Mouse (Mus musculus): Measurements from ENCODE around the gene Hivep1. TPM values are rescaled to one million over a fixed set of nuclear protein-coding genes. Genes with fewer than 3 reads are reported as not detected.

Hivep1 gene
- polyA plus RNA-seq, 1 experiment from 2014 or later, result 12.0 TPM

- Histone ChIP-seq H3K4me1 (ENCODE audit: control insufficient read depth, insufficient read depth, low read length) (no peaks in the 10 kb centered on the region), H3K4me3 (ENCODE audit: low read depth, low read length) (no peak overlapping the region), H3K4me2 (no peak overlapping the region), H3K36me3 (ENCODE audit: control insufficient read depth, insufficient read depth, low read length) (no peaks in the 10 kb centered on the region), H3K27me3 (ENCODE audit: control insufficient read depth, insufficient read depth, low read length) (no peaks in the 10 kb centered on the region), H3K9ac (ENCODE audit: low read length) (no peak overlapping the region), H3K9me3 (ENCODE audit: control insufficient read depth, low read length) (no peaks in the 10 kb centered on the region), H3K27ac (ENCODE audit: low read depth, low read length) (no peak overlapping the region)
- ATAC-seq (ENCODE audit: low FRiP score) (no peak), DNase-seq (ENCODE audit: low spot score, missing footprints) (no peak)
- 77% methylated on average over 2 of the region's 2 CpGs for WGBS
Observed at GRCm38 (mm10) chr13:42119062-42119461, 67.2 kb downstream of the Hivep1 start.

GRCm38 (mm10) chr13:42121106-42121776 is 69.4 kb downstream of the Hivep1 start:
- no peak overlapping the region for H3K27ac ChIP-seq (ENCODE audit: low read depth, low read length)
- no peaks in the 10 kb centered on the region for H3K36me3 ChIP-seq (ENCODE audit: control insufficient read depth, insufficient read depth, low read length)
- no peaks in the 10 kb centered on the region for H3K27me3 ChIP-seq (ENCODE audit: control insufficient read depth, insufficient read depth, low read length)
- no peaks in the 10 kb centered on the region for H3K4me1 ChIP-seq (ENCODE audit: control insufficient read depth, insufficient read depth, low read length)
- H3K4me2 ChIP-seq, result no peak overlapping the region
- H3K4me3 ChIP-seq (ENCODE audit: low read depth, low read length), result no peak overlapping the region
- ATAC-seq (ENCODE audit: low FRiP score) (no peak), DNase-seq (ENCODE audit: low spot score, missing footprints) (peak; percentile 84)
- no peak overlapping the region for H3K9ac ChIP-seq (ENCODE audit: low read length)
- WGBS, result 85% methylated on average over 5 of the region's 5 CpGs
- H3K9me3 ChIP-seq (ENCODE audit: control insufficient read depth, low read length), result no peaks in the 10 kb centered on the region

GRCm38 (mm10) chr13:42121777-42122682 is 70.2 kb downstream of the Hivep1 start:
- H3K27ac ChIP-seq (ENCODE audit: low read depth, low read length), result no peak overlapping the region

GRCm38 (mm10) chr13:42144627-42145026 is 92.8 kb downstream of the Hivep1 start:
- ATAC-seq (ENCODE audit: low FRiP score) (no peak), DNase-seq (ENCODE audit: low spot score, missing footprints) (no peak)
- no peaks in the 10 kb centered on the region for H3K9me3 ChIP-seq (ENCODE audit: control insufficient read depth, low read length)
- 63% methylated on average over 3 of the region's 3 CpGs for WGBS
- H3K9ac ChIP-seq (ENCODE audit: low read length), result no peak overlapping the region
- peaks cover 12% of the 10 kb centered on the region for H3K4me1 ChIP-seq (ENCODE audit: control insufficient read depth, insufficient read depth, low read length)
- no peak overlapping the region for H3K4me3 ChIP-seq (ENCODE audit: low read depth, low read length)
- no peaks in the 10 kb centered on the region for H3K36me3 ChIP-seq (ENCODE audit: control insufficient read depth, insufficient read depth, low read length)
- no peak overlapping the region for H3K4me2 ChIP-seq
- no peak overlapping the region for H3K27ac ChIP-seq (ENCODE audit: low read depth, low read length)
- no peaks in the 10 kb centered on the region for H3K27me3 ChIP-seq (ENCODE audit: control insufficient read depth, insufficient read depth, low read length)

More at GRCm38 (mm10) chr13:42121777-42122682, 70.2 kb downstream of the Hivep1 start:
- no peaks in the 10 kb centered on the region for H3K27me3 ChIP-seq (ENCODE audit: control insufficient read depth, insufficient read depth, low read length)
- H3K4me2 ChIP-seq, result no peak overlapping the region
- H3K9me3 ChIP-seq (ENCODE audit: control insufficient read depth, low read length), result no peaks in the 10 kb centered on the region
- no peaks in the 10 kb centered on the region for H3K36me3 ChIP-seq (ENCODE audit: control insufficient read depth, insufficient read depth, low read length)
- H3K4me1 ChIP-seq (ENCODE audit: control insufficient read depth, insufficient read depth, low read length), result no peaks in the 10 kb centered on the region
- no peak overlapping the region for H3K9ac ChIP-seq (ENCODE audit: low read length)
- H3K4me3 ChIP-seq (ENCODE audit: low read depth, low read length), result no peak overlapping the region
- DNase-seq (ENCODE audit: low spot score, missing footprints), result no peak
- WGBS, result 88% methylated on average over 5 of the region's 5 CpGs
- no peak for ATAC-seq (ENCODE audit: low FRiP score)

GRCm38 (mm10) chr13:42149328-42150071 is 97.7 kb downstream of the Hivep1 start:
- ATAC-seq (ENCODE audit: low FRiP score), result no peak
- peak; percentile 84 for DNase-seq (ENCODE audit: low spot score, missing footprints)
- no peaks in the 10 kb centered on the region for H3K9me3 ChIP-seq (ENCODE audit: control insufficient read depth, low read length)
- H3K4me3 ChIP-seq (ENCODE audit: low read depth, low read length), result no peak overlapping the region
- H3K9ac ChIP-seq (ENCODE audit: low read length), result no peak overlapping the region
- no peak overlapping the region for H3K4me2 ChIP-seq
- WGBS, result 31% methylated on average over 9 of the region's 9 CpGs
- H3K27ac ChIP-seq (ENCODE audit: low read depth, low read length), result no peak overlapping the region
- H3K4me1 ChIP-seq (ENCODE audit: control insufficient read depth, insufficient read depth, low read length), result peaks cover 14% of the 10 kb centered on the region
- H3K27me3 ChIP-seq (ENCODE audit: control insufficient read depth, insufficient read depth, low read length), result no peaks in the 10 kb centered on the region
- no peaks in the 10 kb centered on the region for H3K36me3 ChIP-seq (ENCODE audit: control insufficient read depth, insufficient read depth, low read length)

GRCm38 (mm10) chr13:42150072-42150450 is 98.2 kb downstream of the Hivep1 start:
- H3K27ac ChIP-seq (ENCODE audit: low read depth, low read length), result no peak overlapping the region; the same call in 1 of the 2 replicates
- ATAC-seq (ENCODE audit: low FRiP score), result no peak
- DNase-seq (ENCODE audit: low spot score, missing footprints), result no peak
- H3K4me2 ChIP-seq, result no peak overlapping the region
- WGBS, result 15% methylated on average over 5 of the region's 5 CpGs
- peaks cover 2% of the 10 kb centered on the region; the same call in 1 of the 2 replicates for H3K36me3 ChIP-seq (ENCODE audit: control insufficient read depth, insufficient read depth, low read length)
- H3K9ac ChIP-seq (ENCODE audit: low read length), result peak overlapping the region; percentile 32; the same call in 1 of the 2 replicates
- no peaks in the 10 kb centered on the region for H3K27me3 ChIP-seq (ENCODE audit: control insufficient read depth, insufficient read depth, low read length)
- H3K9me3 ChIP-seq (ENCODE audit: control insufficient read depth, low read length), result no peaks in the 10 kb centered on the region
- peaks cover 14% of the 10 kb centered on the region for H3K4me1 ChIP-seq (ENCODE audit: control insufficient read depth, insufficient read depth, low read length)
- H3K4me3 ChIP-seq (ENCODE audit: low read depth, low read length), result no peak overlapping the region

GRCm38 (mm10) chr13:42150462-42151127 is 98.8 kb downstream of the Hivep1 start:
- H3K4me3 ChIP-seq (ENCODE audit: low read depth, low read length), result no peak overlapping the region
- no peak overlapping the region; the same call in 1 of the 2 replicates for H3K27ac ChIP-seq (ENCODE audit: low read depth, low read length)
- H3K4me1 ChIP-seq (ENCODE audit: control insufficient read depth, insufficient read depth, low read length), result peaks cover 14% of the 10 kb centered on the region
- WGBS, result 85% methylated on average over 9 of the region's 9 CpGs
- DNase-seq (ENCODE audit: low spot score, missing footprints), result no peak
- ATAC-seq (ENCODE audit: low FRiP score), result no peak
- no peaks in the 10 kb centered on the region for H3K27me3 ChIP-seq (ENCODE audit: control insufficient read depth, insufficient read depth, low read length)
- peak overlapping the region; percentile 32; the same call in 1 of the 2 replicates for H3K9ac ChIP-seq (ENCODE audit: low read length)
- H3K36me3 ChIP-seq (ENCODE audit: control insufficient read depth, insufficient read depth, low read length), result peaks cover 3% of the 10 kb centered on the region; the same call in 1 of the 2 replicates
- no peaks in the 10 kb centered on the region for H3K9me3 ChIP-seq (ENCODE audit: control insufficient read depth, low read length)
- no peak overlapping the region for H3K4me2 ChIP-seq

GRCm38 (mm10) chr13:42158259-42158658 is 106.4 kb downstream of the Hivep1 start:
- H3K4me1 ChIP-seq (ENCODE audit: control insufficient read depth, insufficient read depth, low read length), result peaks cover 3% of the 10 kb centered on the region
- H3K4me2 ChIP-seq, result no peak overlapping the region
- no peak for ATAC-seq (ENCODE audit: low FRiP score)
- WGBS, result 92% methylated on average over 14 of the region's 14 CpGs
- H3K9ac ChIP-seq (ENCODE audit: low read length), result no peak overlapping the region
- no peak overlapping the region for H3K27ac ChIP-seq (ENCODE audit: low read depth, low read length)
- no peaks in the 10 kb centered on the region for H3K9me3 ChIP-seq (ENCODE audit: control insufficient read depth, low read length)
- no peak for DNase-seq (ENCODE audit: low spot score, missing footprints)
- peaks cover 3% of the 10 kb centered on the region; the same call in 1 of the 2 replicates for H3K36me3 ChIP-seq (ENCODE audit: control insufficient read depth, insufficient read depth, low read length)
- H3K4me3 ChIP-seq (ENCODE audit: low read depth, low read length), result no peak overlapping the region
- no peaks in the 10 kb centered on the region for H3K27me3 ChIP-seq (ENCODE audit: control insufficient read depth, insufficient read depth, low read length)

Data from midbrain, embryonic 11.5 days (tissue).